Mouse (Mus musculus) stomach, embryonic 14.5 days (tissue): Measurements from ENCODE around the gene Gpam. TPM values are rescaled to one million over a fixed set of nuclear protein-coding genes. Genes with fewer than 3 reads are reported as not detected.

Experiments
- ATAC-seq: fragments of 200-750 bp; cut with Nextera tagmentation; 2 replicates; pipeline ENCODE4 v1.8.0; 2017; ENCODE audit warnings: low read depth, moderate TSS enrichment; ENCODE audit not compliant: insufficient number of reproducible peaks, insufficient read depth, low FRiP score
- H3K27ac ChIP-seq: fragments of 300-500 bp; sonication (generic); 2 replicates; pipeline ENCODE4 v1.5.1; 2014; ENCODE audit warnings: mild to moderate bottlenecking, low read length, moderate library complexity, mixed read lengths
- H3K27me3 ChIP-seq: fragments of 300-500 bp; sonication (generic); 2 replicates; pipeline ENCODE4 v1.6.1; 2014; ENCODE audit warnings: low read length, control low read depth, mixed read lengths; ENCODE audit not compliant: control insufficient read depth, insufficient read depth
- H3K36me3 ChIP-seq: fragments of 300-500 bp; sonication (generic); 2 replicates; pipeline ENCODE4 v1.6.1; 2014; ENCODE audit warnings: mild to moderate bottlenecking, control low read depth, low read length, moderate library complexity, mixed read lengths; ENCODE audit not compliant: control insufficient read depth, insufficient read depth
- H3K4me1 ChIP-seq: fragments of 300-500 bp; sonication (generic); 2 replicates; pipeline ENCODE4 v1.6.1; 2014; ENCODE audit warnings: low read length, control low read depth, mixed read lengths; ENCODE audit not compliant: control insufficient read depth, insufficient read depth
- H3K4me2 ChIP-seq: fragments of 300-500 bp; sonication (generic); replicated peaks from 2 replicates; pipeline ENCODE4 v1.6.1; 2014; ENCODE audit warnings: low read depth, low read length, control low read depth
- H3K4me3 ChIP-seq: fragments of 300-500 bp; sonication (generic); 2 replicates; pipeline ENCODE4 v1.5.1; 2014; ENCODE audit warnings: low read depth, low read length, control low read depth
- H3K9ac ChIP-seq: fragments of 300-500 bp; sonication (generic); replicated peaks from 2 replicates; pipeline ENCODE4 v1.6.1; 2014; ENCODE audit warnings: low read depth, mild to moderate bottlenecking, control low read depth, low read length, moderate library complexity, mixed read lengths
- H3K9me3 ChIP-seq: fragments of 300-500 bp; sonication (generic); 2 replicates; pipeline ENCODE4 v1.6.1; 2016; ENCODE audit warnings: low read depth, low read length, control low read depth; ENCODE audit not compliant: control insufficient read depth
- WGBS: fragments of 180-500 bp; shearing (Covaris S2); extraction: QIAGEN DNeasy Blood & Tissue Kit; methylation state at CpG from one replicate; pipeline ENCODE4 v1.1.7; 2014; 5-methylcytosine and 5-hydroxymethylcytosine counted together
- polyA plus RNA-seq: library from polyadenylated mRNA; unstranded; fragments of >200 nt; fragmentation: Nextera tagmentation; extraction: Ambion mirVana; gene quantifications from 2 replicates; pipeline ENCODE4 v1.2.1, GENCODE M21; 2014

Gpam gene
- polyA plus RNA-seq, 1 experiment from 2014 or later = 16.6 TPM

- H3K9ac ChIP-seq = no peak overlapping the region
- no peak overlapping the region for H3K27ac ChIP-seq
- no peak overlapping the region for H3K4me3 ChIP-seq
- no peaks in the 10 kb centered on the region for H3K27me3 ChIP-seq
- H3K4me1 ChIP-seq = 0 out of 2 replicates have a peak, but pooled peaks cover 5% of the 10 kb centered on the region
- peak; percentile 49; the same call in 1 of the 2 replicates for ATAC-seq
- H3K4me2 ChIP-seq = no peak overlapping the region
- H3K36me3 ChIP-seq = no peaks in the 10 kb centered on the region
- 83% methylated on average over 4 of the region's 4 CpGs for WGBS
- no peaks in the 10 kb centered on the region for H3K9me3 ChIP-seq
Measured at GRCm38 (mm10) chr19:55122351-55122980, 4.6 kb downstream of the Gpam start.

DNA sequence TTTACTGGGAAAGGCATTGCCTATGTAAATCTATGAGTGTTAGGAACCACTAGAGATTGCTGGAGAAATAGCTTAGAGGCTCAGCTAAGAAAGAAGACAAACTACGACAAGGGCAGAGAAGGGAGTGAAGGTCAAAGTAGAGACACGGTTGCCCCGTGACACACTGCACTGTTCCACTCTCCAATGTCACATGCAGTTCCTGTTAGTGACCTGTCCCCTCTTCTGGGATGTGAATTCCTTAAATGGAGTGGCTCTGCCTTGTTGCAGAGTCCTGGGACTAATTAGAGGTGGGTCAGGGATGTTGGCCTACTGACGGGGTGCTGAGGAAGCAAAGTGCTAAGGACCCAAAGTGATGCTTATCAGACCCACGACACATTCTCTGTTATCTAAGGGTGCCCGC, 5.2 kb downstream of the Gpam start:
- Histone ChIP-seq H3K36me3 (no peaks in the 10 kb centered on the region), H3K4me2 (no peak overlapping the region), H3K27me3 (no peaks in the 10 kb centered on the region), H3K27ac (no peak overlapping the region), H3K4me1 (0 out of 2 replicates have a peak, but pooled peaks cover 5% of the 10 kb centered on the region), H3K4me3 (no peak overlapping the region), H3K9ac (no peak overlapping the region), H3K9me3 (no peaks in the 10 kb centered on the region)
- WGBS = 65% methylated on average over 6 of the region's 6 CpGs
- ATAC-seq = no peak

DNA sequence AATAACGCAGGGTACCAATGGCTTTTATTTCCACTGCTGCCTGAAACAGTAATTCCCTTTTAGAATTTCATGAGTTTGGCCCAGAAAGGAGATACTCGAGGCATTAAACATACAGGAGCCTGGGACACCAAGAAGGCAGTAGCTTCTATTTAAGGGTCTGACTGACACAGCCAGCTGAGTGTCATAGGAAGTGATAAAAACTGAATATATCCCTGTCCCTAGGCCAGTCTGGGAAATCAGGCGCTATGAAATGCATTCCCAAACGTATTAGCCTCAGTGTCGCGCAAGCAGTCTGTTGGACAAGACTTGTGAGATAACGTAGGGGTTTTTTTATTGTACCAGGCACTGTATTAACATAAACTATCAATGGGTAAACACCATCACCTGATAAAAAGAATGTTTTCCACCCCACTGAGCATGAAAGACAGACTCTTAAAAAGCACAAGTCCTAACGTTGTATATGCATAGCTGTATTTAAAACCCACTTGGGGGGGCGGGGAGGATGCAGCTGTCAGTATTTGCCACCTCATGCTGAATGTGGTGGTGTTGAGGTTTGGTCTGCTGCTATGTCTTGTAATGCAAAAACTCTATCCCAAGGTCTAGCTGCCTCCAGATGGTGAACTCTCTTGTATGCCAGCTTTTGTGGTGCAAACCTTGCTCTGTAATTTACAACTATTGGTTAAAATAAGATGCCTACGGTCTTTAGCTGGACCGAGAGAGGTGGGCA, 6.4 kb downstream of the Gpam start:
- 0 out of 2 replicates have a peak, but pooled peaks cover 5% of the 10 kb centered on the region for H3K4me1 ChIP-seq
- H3K27me3 ChIP-seq = no peaks in the 10 kb centered on the region
- H3K9ac ChIP-seq = no peak overlapping the region
- no peak overlapping the region for H3K4me2 ChIP-seq
- H3K36me3 ChIP-seq = no peaks in the 10 kb centered on the region
- H3K27ac ChIP-seq = no peak overlapping the region
- no peaks in the 10 kb centered on the region for H3K9me3 ChIP-seq
- ATAC-seq = no peak
- no peak overlapping the region for H3K4me3 ChIP-seq
- 56% methylated on average over 11 of the region's 11 CpGs for whole genome bisulfite sequencing

- no peak overlapping the region for H3K4me3 ChIP-seq
- H3K36me3 ChIP-seq = no peaks in the 10 kb centered on the region
- H3K9me3 ChIP-seq = no peaks in the 10 kb centered on the region
- no peaks in the 10 kb centered on the region for H3K27me3 ChIP-seq
- 57% methylated on average over 2 of the region's 2 CpGs for WGBS
- H3K27ac ChIP-seq = no peak overlapping the region
- no peak overlapping the region for H3K9ac ChIP-seq
- H3K4me1 ChIP-seq = 0 out of 2 replicates have a peak, but pooled peaks cover 5% of the 10 kb centered on the region
- H3K4me2 ChIP-seq = no peak overlapping the region
- ATAC-seq = no peak
Measured at GRCm38 (mm10) chr19:55119541-55119940, 7.5 kb downstream of the Gpam start.

DNA sequence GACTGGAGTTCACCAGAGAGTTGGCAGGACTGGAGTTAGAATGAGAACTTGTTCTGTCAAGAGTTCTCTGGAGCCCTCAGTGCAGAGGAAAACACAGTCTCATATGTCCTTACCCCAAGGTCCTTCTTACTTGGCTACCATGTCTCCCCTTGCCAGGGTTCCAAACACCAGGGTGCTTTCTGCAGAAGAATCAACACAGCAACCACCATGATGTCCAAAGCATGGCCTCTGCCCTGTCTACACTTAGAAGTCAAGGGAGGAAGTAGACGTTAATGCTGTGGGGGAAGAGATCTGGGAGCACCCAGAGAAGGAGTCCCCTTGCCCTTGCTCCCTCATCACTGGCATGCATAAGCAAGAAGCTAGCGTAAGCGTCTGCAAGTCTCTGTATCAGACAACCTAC, 9.0 kb downstream of the Gpam start:
- no peaks in the 10 kb centered on the region for H3K27me3 ChIP-seq
- no peak overlapping the region for H3K4me3 ChIP-seq
- no peaks in the 10 kb centered on the region for H3K36me3 ChIP-seq
- H3K4me1 ChIP-seq = 0 out of 2 replicates have a peak, but pooled peaks cover 1% of the 10 kb centered on the region
- H3K27ac ChIP-seq = no peak overlapping the region
- WGBS = 89% methylated on average over 3 of the region's 3 CpGs
- no peak for ATAC-seq
- no peaks in the 10 kb centered on the region for H3K9me3 ChIP-seq
- no peak overlapping the region for H3K4me2 ChIP-seq
- no peak overlapping the region for H3K9ac ChIP-seq

- no peak overlapping the region for H3K9ac ChIP-seq
- no peaks in the 10 kb centered on the region for H3K9me3 ChIP-seq
- H3K4me1 ChIP-seq = no peaks in the 10 kb centered on the region
- no peak overlapping the region for H3K4me3 ChIP-seq
- no peak overlapping the region for H3K27ac ChIP-seq
- H3K4me2 ChIP-seq = no peak overlapping the region
- ATAC-seq = peak; percentile 57; the same call in 1 of the 2 replicates
- no peaks in the 10 kb centered on the region for H3K27me3 ChIP-seq
- 46% methylated on average over 6 of the region's 6 CpGs for WGBS
- no peaks in the 10 kb centered on the region for H3K36me3 ChIP-seq
Measured at GRCm38 (mm10) chr19:55117059-55117815, 9.8 kb downstream of the Gpam start.

DNA sequence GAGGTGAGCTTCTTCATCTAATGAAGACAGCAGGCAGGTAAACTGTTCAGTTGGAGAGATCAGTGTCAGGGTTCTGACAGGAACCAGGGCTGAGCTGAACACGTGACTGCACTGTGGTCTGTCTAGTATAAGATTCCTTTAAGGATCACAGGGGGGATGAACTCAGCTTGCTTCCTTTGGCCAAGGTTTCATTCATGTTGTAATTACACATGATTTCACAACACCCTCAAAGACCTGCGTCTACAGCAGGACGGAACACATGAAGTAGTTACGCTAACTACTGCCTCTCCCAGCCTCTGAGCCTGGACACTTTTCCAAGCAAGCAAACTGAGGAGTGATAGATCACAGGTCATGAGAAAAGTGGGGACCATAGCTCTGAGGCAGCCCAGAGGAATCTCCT, 11.5 kb downstream of the Gpam start:
- no peaks in the 10 kb centered on the region for H3K27me3 ChIP-seq
- no peaks in the 10 kb centered on the region for H3K9me3 ChIP-seq
- H3K4me3 ChIP-seq = no peak overlapping the region
- no peaks in the 10 kb centered on the region for H3K4me1 ChIP-seq
- 85% methylated on average over 4 of the region's 4 CpGs for WGBS
- H3K27ac ChIP-seq = no peak overlapping the region
- no peak overlapping the region for H3K4me2 ChIP-seq
- H3K9ac ChIP-seq = no peak overlapping the region
- H3K36me3 ChIP-seq = no peaks in the 10 kb centered on the region
- no peak for ATAC-seq

GRCm38 (mm10) chr19:55114825-55115395, 12.1 kb downstream of the Gpam start:
- Histone ChIP-seq H3K9me3 (no peaks in the 10 kb centered on the region), H3K4me3 (no peak overlapping the region), H3K36me3 (no peaks in the 10 kb centered on the region), H3K4me1 (no peaks in the 10 kb centered on the region), H3K27me3 (no peaks in the 10 kb centered on the region), H3K4me2 (no peak overlapping the region), H3K27ac (no peak overlapping the region), H3K9ac (no peak overlapping the region)
- 90% methylated on average over 5 of the region's 5 CpGs for WGBS
- no peak for ATAC-seq
